In genomic region chr1:119894936-119895335, GRCm38 (mm10) we compare ENCODE assay signal across 9 mouse cellular contexts. TPM values are rescaled to one million over a fixed set of nuclear protein-coding genes. Genes with fewer than 3 reads are reported as not detected.
DNase-seq lines count a peak whose midpoint lies in the region; ATAC-seq and TF ChIP-seq lines count a peak whose summit lies in the region.
"Had no signal": no experiment of that assay in that cellular context is flagged by ENCODE, and none has a peak within 500 bp of the region (broad histone marks: within the 10 kb centered on the region; RNA-seq: fewer than 3 reads in every experiment).

No protein-coding gene starts in this region.

- no peak overlapping the region for H3K4me2 ChIP-seq in heart, embryonic 12.5 days
- H3K4me2 ChIP-seq in forebrain, embryonic 15.5 days (replicated peaks) = no peak overlapping the region
- H3K4me2 ChIP-seq in hindbrain, postnatal 0 days (ENCODE audit: low read depth, low read length) = no peak overlapping the region
- H3K4me2 ChIP-seq in midbrain, embryonic 12.5 days (replicated peaks) = no peak overlapping the region
- H3K4me2 ChIP-seq: limb, embryonic 13.5 days had no signal

- no peaks in the 10 kb centered on the region for H3K36me3 ChIP-seq in heart, embryonic 12.5 days
- H3K36me3 ChIP-seq in forebrain, embryonic 15.5 days = no peaks in the 10 kb centered on the region
- no peaks in the 10 kb centered on the region for H3K36me3 ChIP-seq in hindbrain, postnatal 0 days (ENCODE audit: insufficient read depth, low read length)
- no peaks in the 10 kb centered on the region for H3K36me3 ChIP-seq in midbrain, embryonic 12.5 days
- H3K36me3 ChIP-seq: limb, embryonic 13.5 days had no signal

- 39% methylated on average over 6 of the region's 6 CpGs for WGBS in heart, embryonic 12.5 days
- 46% methylated on average over 6 of the region's 6 CpGs for WGBS in forebrain, embryonic 15.5 days
- WGBS in hindbrain, postnatal 0 days = 29% methylated on average over 6 of the region's 6 CpGs
- 31% methylated on average over 6 of the region's 6 CpGs for WGBS in midbrain, embryonic 12.5 days

- no peak overlapping the region for H3K4me3 ChIP-seq in heart, embryonic 12.5 days
- no peak overlapping the region for H3K4me3 ChIP-seq in forebrain, embryonic 15.5 days
- no peak overlapping the region for H3K4me3 ChIP-seq in hindbrain, postnatal 0 days (ENCODE audit: low read length)
- no peak overlapping the region for H3K4me3 ChIP-seq in midbrain, embryonic 12.5 days
- H3K4me3 ChIP-seq: limb, embryonic 13.5 days had no signal

- no peak overlapping the region for H3K9ac ChIP-seq in heart, embryonic 12.5 days
- no peak overlapping the region for H3K9ac ChIP-seq in forebrain, embryonic 15.5 days (replicated peaks)
- H3K9ac ChIP-seq in hindbrain, postnatal 0 days (replicated peaks; ENCODE audit: low read length) = no peak overlapping the region
- H3K9ac ChIP-seq in midbrain, embryonic 12.5 days (replicated peaks) = no peak overlapping the region
- H3K9ac ChIP-seq: limb, embryonic 13.5 days had no signal

- TF ChIP-seq CTCF in hindbrain, postnatal 0 days (IDR thresholded peaks at IDR 0.05; ENCODE audit: low read depth) = peak; percentile 88

- no peaks in the 10 kb centered on the region for H3K4me1 ChIP-seq in heart, embryonic 12.5 days (replicated peaks)
- peaks cover 36% of the 10 kb centered on the region for H3K4me1 ChIP-seq in forebrain, embryonic 15.5 days
- no peaks in the 10 kb centered on the region; the same call in 1 of the 2 replicates for H3K4me1 ChIP-seq in hindbrain, postnatal 0 days (ENCODE audit: insufficient read depth, low read length)
- H3K4me1 ChIP-seq in midbrain, embryonic 12.5 days = peaks cover 5% of the 10 kb centered on the region

- H3K27me3 ChIP-seq in heart, embryonic 12.5 days (replicated peaks) = no peaks in the 10 kb centered on the region
- H3K27me3 ChIP-seq in forebrain, embryonic 15.5 days = no peaks in the 10 kb centered on the region
- no peaks in the 10 kb centered on the region for H3K27me3 ChIP-seq in hindbrain, postnatal 0 days (ENCODE audit: insufficient read depth, low read length)
- no peaks in the 10 kb centered on the region for H3K27me3 ChIP-seq in midbrain, embryonic 12.5 days
- H3K27me3 ChIP-seq: limb, embryonic 13.5 days had no signal

- no peak overlapping the region for H3K27ac ChIP-seq in heart, embryonic 12.5 days (ENCODE audit: poor library complexity, severe bottlenecking)
- no peak overlapping the region for H3K27ac ChIP-seq in forebrain, embryonic 15.5 days (replicated peaks)
- H3K27ac ChIP-seq in hindbrain, postnatal 0 days = no peak overlapping the region
- H3K27ac ChIP-seq in midbrain, embryonic 12.5 days (replicated peaks) = no peak overlapping the region
- H3K27ac ChIP-seq: limb, embryonic 13.5 days had no signal

- ATAC-seq in heart, embryonic 12.5 days (ENCODE audit: insufficient number of reproducible peaks, low FRiP score) = no peak
- peak; percentile 24; the same call in 1 of the 2 replicates for ATAC-seq in forebrain, embryonic 15.5 days (replicated peaks)
- peak; percentile 54; the same call in 1 of the 2 replicates for ATAC-seq in hindbrain, postnatal 0 days
- peak; percentile 63 for ATAC-seq in midbrain, embryonic 12.5 days (ENCODE audit: low FRiP score, low read depth)

- intact Hi-C loops in left cerebral cortex, postnatal 14 days (cut with DNase I) = loop anchor here (5.0 kb wide), 2 partner anchors 58 to 78 kb away; partner anchors contain the start of gene Ptpn4

- H3K9me3 ChIP-seq in heart, embryonic 12.5 days (replicated peaks) = no peaks in the 10 kb centered on the region
- no peaks in the 10 kb centered on the region for H3K9me3 ChIP-seq in forebrain, embryonic 15.5 days
- no peaks in the 10 kb centered on the region for H3K9me3 ChIP-seq in hindbrain, postnatal 0 days (ENCODE audit: low read length)
- no peaks in the 10 kb centered on the region for H3K9me3 ChIP-seq in midbrain, embryonic 12.5 days
- H3K9me3 ChIP-seq: limb, embryonic 13.5 days had no signal

- DNase-seq in heart, adult 11 months = peak; percentile 92
- DNase-seq in cerebellum, adult 11 months = peak; percentile 63
- DNase-seq in hindbrain, postnatal 0 days (ENCODE audit: low spot score) = peak; percentile 72
- peak; percentile 62 to 75 for DNase-seq in left cerebral cortex, postnatal 14 days (ENCODE audit: low spot score in 2 of 2)
- peak; percentile 36 to 64 for DNase-seq in spleen, adult 18-20 months

RNA-seq across cellular contexts. Expression of gene Tmem177, which starts 18.1 kb away (rescaled TPM):
- 6.1 and 6.4 TPM in 2 replicates for polyA plus RNA-seq in heart, embryonic 12.5 days (2016; fragmentation: Nextera tagmentation; extraction: Ambion mirVana)
- 14.4 and 14.8 TPM in 2 replicates for polyA plus RNA-seq in forebrain, embryonic 15.5 days (2015; fragmentation: Nextera tagmentation; extraction: Ambion mirVana)
- 6.8 and 10.8 TPM in 2 replicates for total RNA-seq in hindbrain, postnatal 0 days (2014; rRNA removed)
- polyA plus RNA-seq in hindbrain, postnatal 0 days (2015; fragmentation: Nextera tagmentation; extraction: Ambion mirVana) = 4.2 and 4.5 TPM in 2 replicates
- 1 to 10 TPM; 6.2 to 7.1 TPM for total RNA-seq in left cerebral cortex, postnatal 14 days (2021)
- 9.3 and 11.3 TPM in 2 replicates for polyA plus RNA-seq in midbrain, embryonic 12.5 days (2016; fragmentation: Nextera tagmentation; extraction: Ambion mirVana)

RNA-seq across cellular contexts. Expression of gene Ptpn4, which starts 57.5 kb away (rescaled TPM):
- 6.4 and 7.5 TPM in 2 replicates for polyA plus RNA-seq in heart, embryonic 12.5 days (2016; fragmentation: Nextera tagmentation; extraction: Ambion mirVana)
- polyA plus RNA-seq in forebrain, embryonic 15.5 days (2015; fragmentation: Nextera tagmentation; extraction: Ambion mirVana) = 17.2 and 18.3 TPM in 2 replicates
- total RNA-seq in hindbrain, postnatal 0 days (2014; rRNA removed) = 30.3 and 36.4 TPM in 2 replicates
- 7.3 and 7.6 TPM in 2 replicates for polyA plus RNA-seq in hindbrain, postnatal 0 days (2015; fragmentation: Nextera tagmentation; extraction: Ambion mirVana)
- total RNA-seq in left cerebral cortex, postnatal 14 days (2021) = 10 to 100 TPM; 56.9 to 68.0 TPM
- 15.5 and 18.7 TPM in 2 replicates for polyA plus RNA-seq in midbrain, embryonic 12.5 days (2016; fragmentation: Nextera tagmentation; extraction: Ambion mirVana)
